Mouse (Mus musculus) stomach, postnatal 0 days (tissue): ENCODE measurements around the gene Lef1. TPM values are rescaled to one million over a fixed set of nuclear protein-coding genes. Genes with fewer than 3 reads are reported as not detected.

Source experiments
- ATAC-seq: fragments of 200-750 bp; cut with Nextera tagmentation; 2 replicates; pipeline ENCODE4 v1.8.0; 2017; ENCODE audit not compliant: low FRiP score, low TSS enrichment
- DNase-seq: peaks from one replicate; pipeline ENCODE4 v3.0.0-alpha.2; 2016; ENCODE audit warnings: low spot score
- H3K27ac ChIP-seq: fragments of 300-500 bp; sonication (generic); replicated peaks from 2 replicates; pipeline ENCODE4 v1.5.1; 2014; ENCODE audit warnings: mild to moderate bottlenecking, control low read depth
- H3K27me3 ChIP-seq: fragments of 300-500 bp; sonication (generic); 2 replicates; pipeline ENCODE4 v1.6.1; 2014; ENCODE audit warnings: low read length; ENCODE audit not compliant: control insufficient read depth, insufficient read depth
- H3K36me3 ChIP-seq: fragments of 300-500 bp; sonication (generic); 2 replicates; pipeline ENCODE4 v1.6.1; 2014; ENCODE audit warnings: low read length, mixed read lengths; ENCODE audit not compliant: control insufficient read depth, insufficient read depth
- H3K4me1 ChIP-seq: fragments of 300-500 bp; sonication (generic); replicated peaks from 2 replicates; pipeline ENCODE4 v1.6.1; 2014; ENCODE audit warnings: antibody characterized with exemption; ENCODE audit not compliant: control insufficient read depth, insufficient read depth
- H3K4me2 ChIP-seq: fragments of 300-500 bp; sonication (generic); replicated peaks from 2 replicates; pipeline ENCODE4 v1.6.1; 2014; ENCODE audit warnings: low read depth, mild to moderate bottlenecking, control low read depth, moderate library complexity
- H3K4me3 ChIP-seq: fragments of 300-500 bp; sonication (generic); 2 replicates; pipeline ENCODE4 v1.5.1; 2014; ENCODE audit warnings: low read depth, low read length, control low read depth
- H3K9ac ChIP-seq: fragments of 300-500 bp; sonication (generic); 2 replicates; pipeline ENCODE4 v1.6.1; 2014; ENCODE audit warnings: mild to moderate bottlenecking, low read length, control low read depth, mixed read lengths
- H3K9me3 ChIP-seq: fragments of 300-500 bp; sonication (generic); 2 replicates; pipeline ENCODE4 v1.6.1; 2016; ENCODE audit warnings: low read length; ENCODE audit not compliant: control insufficient read depth
- CTCF ChIP-seq: IDR thresholded peaks from 2 replicates; pipeline ENCODE4 v1.5.1; 2016; ENCODE audit warnings: antibody characterized with exemption, low read depth, mild to moderate bottlenecking, moderate library complexity
- EP300 ChIP-seq: optimal IDR thresholded peaks from 2 replicates; pipeline ENCODE3; 2016; ENCODE audit warnings: antibody characterized with exemption
- WGBS: fragments of 180-500 bp; shearing (Covaris S2); extraction: QIAGEN DNeasy Blood & Tissue Kit; methylation state at CpG from one replicate; pipeline ENCODE4 v1.1.7; 2014; 5-methylcytosine and 5-hydroxymethylcytosine counted together
- polyA plus RNA-seq: library from polyadenylated mRNA; unstranded; fragments of >200 nt; fragmentation: Nextera tagmentation; extraction: Ambion mirVana; gene quantifications from 2 replicates; pipeline ENCODE4 v1.2.1, GENCODE M21; 2015

The Lef1 gene
- polyA plus RNA-seq, 1 experiment from 2014 or later: 0.50 TPM

- WGBS: 68% methylated on average over 5 of the region's 5 CpGs
- no peak for DNase-seq
- Histone ChIP-seq H3K4me2 (no peak overlapping the region), H3K4me3 (no peak overlapping the region), H3K4me1 (no peaks in the 10 kb centered on the region), H3K27ac (no peak overlapping the region), H3K27me3 (no peaks in the 10 kb centered on the region), H3K9ac (no peak overlapping the region), H3K36me3 (no peaks in the 10 kb centered on the region), H3K9me3 (no peaks in the 10 kb centered on the region)
- ATAC-seq: no peak
- no peak for TF ChIP-seq EP300
- TF ChIP-seq CTCF: no peak
Measured at GRCm38 (mm10) chr3:131207846-131208245, 97.6 kb downstream of the Lef1 start.

- Histone ChIP-seq H3K9me3 (no peaks in the 10 kb centered on the region), H3K27ac (no peak overlapping the region), H3K4me3 (no peak overlapping the region), H3K4me2 (no peak overlapping the region), H3K36me3 (no peaks in the 10 kb centered on the region), H3K27me3 (no peaks in the 10 kb centered on the region), H3K9ac (no peak overlapping the region), H3K4me1 (no peaks in the 10 kb centered on the region)
- TF ChIP-seq CTCF (no peak), EP300 (no peak)
- DNase-seq (no peak), ATAC-seq (no peak)
- 68% methylated on average over 13 of the region's 13 CpGs for WGBS
Measured at GRCm38 (mm10) chr3:131208265-131208891, 98.1 kb downstream of the Lef1 start.

- Histone ChIP-seq H3K36me3 (no peaks in the 10 kb centered on the region), H3K27me3 (no peaks in the 10 kb centered on the region), H3K27ac (no peak overlapping the region), H3K9ac (no peak overlapping the region), H3K4me2 (no peak overlapping the region), H3K4me3 (no peak overlapping the region), H3K9me3 (no peaks in the 10 kb centered on the region), H3K4me1 (no peaks in the 10 kb centered on the region)
- ATAC-seq (no peak), DNase-seq (no peak)
- peak; percentile 41 for TF ChIP-seq CTCF
- no peak for TF ChIP-seq EP300
- WGBS: 87% methylated on average over 7 of the region's 7 CpGs
Measured at GRCm38 (mm10) chr3:131212200-131212599, 101.9 kb downstream of the Lef1 start.

- TF ChIP-seq CTCF (no peak), EP300 (no peak)
- Histone ChIP-seq H3K27ac (no peak overlapping the region), H3K4me2 (no peak overlapping the region), H3K27me3 (no peaks in the 10 kb centered on the region), H3K4me3 (no peak overlapping the region), H3K9me3 (no peaks in the 10 kb centered on the region), H3K4me1 (no peaks in the 10 kb centered on the region), H3K9ac (no peak overlapping the region), H3K36me3 (no peaks in the 10 kb centered on the region)
- ATAC-seq: no peak
- 76% methylated on average over 9 of the region's 9 CpGs for WGBS
- DNase-seq: no peak
Measured at GRCm38 (mm10) chr3:131214060-131214658, 103.9 kb downstream of the Lef1 start.

GRCm38 (mm10) chr3:131214841-131215240 lies 104.6 kb downstream of the Lef1 start:
- 66% methylated on average over 9 of the region's 9 CpGs for WGBS

GRCm38 (mm10) chr3:131218636-131219390 lies 108.5 kb downstream of the Lef1 start:
- no peaks in the 10 kb centered on the region for H3K9me3 ChIP-seq
- no peak for DNase-seq
- no peaks in the 10 kb centered on the region for H3K4me1 ChIP-seq
- no peaks in the 10 kb centered on the region for H3K36me3 ChIP-seq
- H3K4me3 ChIP-seq: no peak overlapping the region
- H3K27me3 ChIP-seq: no peaks in the 10 kb centered on the region
- no peak for ATAC-seq
- no peak for TF ChIP-seq CTCF
- no peak for TF ChIP-seq EP300
- H3K4me2 ChIP-seq: no peak overlapping the region
- H3K9ac ChIP-seq: no peak overlapping the region
- no peak overlapping the region for H3K27ac ChIP-seq
- 87% methylated on average over 14 of the region's 14 CpGs for WGBS

More at GRCm38 (mm10) chr3:131214841-131215240, 104.6 kb downstream of the Lef1 start:
- no peaks in the 10 kb centered on the region for H3K27me3 ChIP-seq
- no peaks in the 10 kb centered on the region for H3K4me1 ChIP-seq
- DNase-seq: peak; percentile 38
- no peaks in the 10 kb centered on the region for H3K9me3 ChIP-seq
- peak; percentile 70 for TF ChIP-seq CTCF
- TF ChIP-seq EP300: no peak
- no peak overlapping the region for H3K4me2 ChIP-seq
- H3K9ac ChIP-seq: no peak overlapping the region
- no peak overlapping the region for H3K4me3 ChIP-seq
- H3K27ac ChIP-seq: no peak overlapping the region
- no peak for ATAC-seq
- no peaks in the 10 kb centered on the region for H3K36me3 ChIP-seq
